Mouse (Mus musculus): Measurements from ENCODE around the gene Ildr2. TPM values are rescaled to one million over a fixed set of nuclear protein-coding genes. Genes with fewer than 3 reads are reported as not detected.

The Ildr2 gene
- total and polyA plus RNA-seq, 3 experiments, result not detected

DNA sequence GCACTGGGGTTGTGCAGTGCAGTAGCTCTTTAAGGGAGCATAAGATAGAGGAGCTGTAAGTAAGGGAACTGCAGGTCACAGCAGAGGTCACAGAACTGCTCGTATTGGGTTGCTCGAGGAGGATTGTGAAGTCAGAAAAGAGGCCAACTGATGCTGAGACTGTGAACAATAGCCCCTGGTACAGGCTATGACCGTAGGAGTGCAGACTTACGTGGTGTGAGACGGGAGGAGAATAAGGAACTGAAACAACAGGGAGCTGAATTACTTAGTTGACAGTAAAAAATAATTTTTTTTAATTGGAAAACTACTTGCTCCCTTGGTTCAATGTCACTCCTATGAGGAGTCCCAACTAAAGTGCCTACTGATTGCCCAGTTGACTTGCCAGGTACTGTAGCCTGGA lies 49.8 kb upstream of the Ildr2 start:
- DNase-seq (ENCODE audit: extremely low read depth), result peak; percentile 28
- H3K4me3 ChIP-seq (replicated peaks in 1 of 3; ENCODE audit: low read depth in 2 of 3, low read length in 2 of 3, poor library complexity in 1 of 3), result no peak overlapping the region
- H3K9ac ChIP-seq (ENCODE audit: insufficient read depth, low read depth), result no peak overlapping the region
- dilution Hi-C loops (cut with MboI; ENCODE audit: extremely low pct_ligation_motif_present, extremely low pct_unique_long_range_greater_than_20kb, low sequenced_read_pairs), result no loop called here
- no peaks in the 10 kb centered on the region for H3K9me3 ChIP-seq (replicated peaks; ENCODE audit: low read length)
- peaks cover 2 to 9% of the 10 kb centered on the region in 2 experiments; a peak in 2 of 4 replicates for H3K4me1 ChIP-seq (ENCODE audit: control insufficient read depth in 1 of 2, insufficient read depth in 2 of 2)
- TF ChIP-seq IRF4 (IDR thresholded peaks at IDR 0.05; ENCODE audit: low read depth, low read length), result peak; percentile 20; the same call in 1 of the 2 replicates
- 0 out of 2 replicates have a peak, but pooled peaks have one; percentile 9 for TF ChIP-seq ZNF384 (IDR thresholded peaks at IDR 0.05; ENCODE audit: low read depth, low read length)
- TF ChIP-seq POLR2AphosphoS2 (IDR thresholded peaks at IDR 0.05; ENCODE audit: low read depth, low read length), result no peak
- H3K36me3 ChIP-seq (replicated peaks in 1 of 2; ENCODE audit: control insufficient read depth in 1 of 2, insufficient read depth in 1 of 2, low read length in 1 of 2), result no peaks in the 10 kb centered on the region
- in situ Hi-C loops (cut with MboI; ENCODE audit: low pct_ligation_motif_present, low pct_unique_long_range_greater_than_20kb, low sequenced_read_pairs), result no loop called here
- no peak overlapping the region for H3K4me2 ChIP-seq (ENCODE audit: insufficient read depth, low read depth, poor library complexity, severe bottlenecking)
- H3K79me2 ChIP-seq (replicated peaks; ENCODE audit: control insufficient read depth, extremely low read depth, insufficient read depth, poor library complexity, severe bottlenecking), result no peaks in the 10 kb centered on the region
- no peak overlapping the region for H3K27ac ChIP-seq (ENCODE audit: insufficient read depth, low read depth)
- no peaks in the 10 kb centered on the region for H3K27me3 ChIP-seq (replicated peaks)

DNA sequence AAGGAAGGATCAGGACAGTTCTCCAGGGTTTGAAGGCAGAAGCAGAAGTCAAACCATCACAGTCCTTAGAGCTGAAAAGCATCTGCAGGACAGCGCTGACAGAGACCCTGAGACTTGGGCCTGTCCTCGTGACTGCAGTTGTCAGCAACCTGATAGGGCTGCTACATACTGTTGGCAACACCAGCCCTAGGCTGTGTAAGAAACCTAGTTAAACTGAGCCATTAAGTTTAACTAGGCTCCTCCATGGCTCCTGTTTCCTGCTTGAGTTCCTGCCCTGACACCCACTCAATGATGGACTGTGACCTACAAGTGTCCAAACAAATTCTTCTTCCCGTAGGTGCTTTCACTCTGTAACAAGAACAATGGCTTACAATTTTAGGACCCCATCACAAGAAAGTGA lies 48.8 kb upstream of the Ildr2 start:
- Histone ChIP-seq H3K9ac (ENCODE audit: insufficient read depth, low read depth) (no peak overlapping the region), H3K4me1 (ENCODE audit: control insufficient read depth in 1 of 2, insufficient read depth in 2 of 2) (peaks cover 2 to 9% of the 10 kb centered on the region in 2 experiments; a peak in 2 of 4 replicates), H3K79me2 (replicated peaks; ENCODE audit: control insufficient read depth, extremely low read depth, insufficient read depth, poor library complexity, severe bottlenecking) (no peaks in the 10 kb centered on the region), H3K4me3 (replicated peaks in 1 of 3; ENCODE audit: low read depth in 2 of 3, low read length in 2 of 3, poor library complexity in 1 of 3) (no peak overlapping the region), H3K27ac (ENCODE audit: insufficient read depth, low read depth) (no peak overlapping the region), H3K27me3 (replicated peaks) (no peaks in the 10 kb centered on the region), H3K9me3 (replicated peaks; ENCODE audit: low read length) (no peaks in the 10 kb centered on the region), H3K4me2 (ENCODE audit: insufficient read depth, low read depth, poor library complexity, severe bottlenecking) (no peak overlapping the region), H3K36me3 (replicated peaks in 1 of 2; ENCODE audit: control insufficient read depth in 1 of 2, insufficient read depth in 1 of 2, low read length in 1 of 2) (no peaks in the 10 kb centered on the region)
- TF ChIP-seq UBTF (IDR thresholded peaks at IDR 0.05; ENCODE audit: low read depth, low read length) (no peak), CHD2 (IDR thresholded peaks at IDR 0.05; ENCODE audit: low read length) (no peak), SIN3A (IDR thresholded peaks at IDR 0.05; ENCODE audit: low read length) (no peak), ZC3H11A (IDR thresholded peaks at IDR 0.05; ENCODE audit: low read depth, low read length) (no peak), MAX (IDR thresholded peaks at IDR 0.05; ENCODE audit: low read length) (no peak), PAX5 (IDR thresholded peaks at IDR 0.05; ENCODE audit: low read length) (no peak), RCOR1 (conservative IDR thresholded peaks at IDR 0.05; ENCODE audit: low read depth, low read length) (no peak), NELFE (IDR thresholded peaks at IDR 0.05; ENCODE audit: low read depth, low read length) (no peak), POLR2A (IDR thresholded peaks at IDR 0.05; ENCODE audit: low read depth, low read length) (no peak)
- dilution Hi-C loops (cut with MboI; ENCODE audit: extremely low pct_ligation_motif_present, extremely low pct_unique_long_range_greater_than_20kb, low sequenced_read_pairs) (no loop called here), in situ Hi-C loops (cut with MboI; ENCODE audit: low pct_ligation_motif_present, low pct_unique_long_range_greater_than_20kb, low sequenced_read_pairs) (no loop called here)
- no peak for DNase-seq (ENCODE audit: extremely low read depth)

DNA sequence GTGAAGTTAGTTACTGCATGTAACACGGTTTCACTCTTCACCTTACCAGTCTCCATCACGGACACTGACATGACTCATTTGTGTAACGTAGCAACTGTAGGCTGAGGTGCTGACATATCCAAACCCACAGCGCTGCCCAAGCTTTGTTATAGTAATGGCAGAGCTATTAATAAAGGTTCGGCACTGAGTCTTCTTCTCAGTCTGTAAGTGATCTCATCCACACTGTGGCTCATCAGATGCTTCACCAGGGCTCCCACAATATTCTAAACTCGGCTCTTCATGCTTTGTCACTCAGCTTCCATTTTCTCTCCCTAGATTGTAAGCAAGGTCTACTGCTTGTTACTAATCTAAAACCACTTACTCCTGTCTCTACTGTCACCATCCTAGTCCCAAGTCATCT lies 44.6 kb upstream of the Ildr2 start:
- Histone ChIP-seq H3K4me2 (ENCODE audit: insufficient read depth, low read depth, poor library complexity, severe bottlenecking) (no peak overlapping the region), H3K4me1 (ENCODE audit: control insufficient read depth in 1 of 2, insufficient read depth in 2 of 2) (no peaks in the 10 kb centered on the region; a peak in 1 of 4 replicates), H3K36me3 (replicated peaks in 1 of 2; ENCODE audit: control insufficient read depth in 1 of 2, insufficient read depth in 1 of 2, low read length in 1 of 2) (no peaks in the 10 kb centered on the region), H3K9me3 (replicated peaks; ENCODE audit: low read length) (no peaks in the 10 kb centered on the region), H3K27ac (ENCODE audit: insufficient read depth, low read depth) (no peak overlapping the region), H3K9ac (ENCODE audit: insufficient read depth, low read depth) (no peak overlapping the region), H3K79me2 (replicated peaks; ENCODE audit: control insufficient read depth, extremely low read depth, insufficient read depth, poor library complexity, severe bottlenecking) (no peaks in the 10 kb centered on the region), H3K27me3 (replicated peaks) (no peaks in the 10 kb centered on the region), H3K4me3 (replicated peaks in 1 of 3; ENCODE audit: low read depth in 2 of 3, low read length in 2 of 3, poor library complexity in 1 of 3) (no peak overlapping the region)
- dilution Hi-C loops (cut with MboI; ENCODE audit: extremely low pct_ligation_motif_present, extremely low pct_unique_long_range_greater_than_20kb, low sequenced_read_pairs) (no loop called here), in situ Hi-C loops (cut with MboI; ENCODE audit: low pct_ligation_motif_present, low pct_unique_long_range_greater_than_20kb, low sequenced_read_pairs) (no loop called here)
- DNase-seq (ENCODE audit: extremely low read depth), result no peak
- TF ChIP-seq JUN (IDR thresholded peaks at IDR 0.05; ENCODE audit: insufficient read depth, low read depth, low read length) (no peak), MAX (IDR thresholded peaks at IDR 0.05; ENCODE audit: low read length) (no peak), CTCF (conservative IDR thresholded peaks at IDR 0.05 in 1 of 2, IDR thresholded peaks at IDR 0.05 in 1 of 2; ENCODE audit: low read depth in 2 of 2, low read length in 2 of 2) (no peak), NELFE (IDR thresholded peaks at IDR 0.05; ENCODE audit: low read depth, low read length) (no peak), KAT2A (IDR thresholded peaks at IDR 0.05; ENCODE audit: insufficient replicate concordance, low read length) (no peak), ELF1 (IDR thresholded peaks at IDR 0.05; ENCODE audit: low read depth, low read length) (no peak), IRF4 (IDR thresholded peaks at IDR 0.05; ENCODE audit: low read depth, low read length) (no peak), TBP (conservative IDR thresholded peaks at IDR 0.05; ENCODE audit: low read depth, low read length) (no peak), JUND (conservative IDR thresholded peaks at IDR 0.05; ENCODE audit: low read depth, low read length) (no peak), USF1 (IDR thresholded peaks at IDR 0.05; ENCODE audit: low read depth, low read length) (no peak)

Measured in CH12.LX (cell line).